Mouse (Mus musculus): ENCODE data around the gene Glb1l.

GRCm38 (mm10) chr1:75254625-75255013, 44.0 kb upstream of the Glb1l start:
- TF ChIP-seq HCFC1 (IDR thresholded peaks at IDR 0.05; ENCODE audit: low read depth, low read length) = no peak
- TF ChIP-seq CTCF (conservative IDR thresholded peaks at IDR 0.05 in 1 of 2, IDR thresholded peaks at IDR 0.05 in 1 of 2; ENCODE audit: low read depth in 2 of 2, low read length in 2 of 2) = no peak; a peak in 1 of 4 replicates
- no peak for TF ChIP-seq POLR2AphosphoS2 (IDR thresholded peaks at IDR 0.05; ENCODE audit: low read depth, low read length)
- no peak for TF ChIP-seq ZMIZ1 (IDR thresholded peaks at IDR 0.05; ENCODE audit: low read depth, low read length)
- TF ChIP-seq EP300 (IDR thresholded peaks at IDR 0.05; ENCODE audit: low read length) = no peak
- no peak for TF ChIP-seq POLR2A (IDR thresholded peaks at IDR 0.05; ENCODE audit: low read depth, low read length)
- TF ChIP-seq USF2 (conservative IDR thresholded peaks at IDR 0.05; ENCODE audit: low read depth, low read length) = no peak
- no peak for TF ChIP-seq PAX5 (IDR thresholded peaks at IDR 0.05; ENCODE audit: low read length)
- TF ChIP-seq USF1 (IDR thresholded peaks at IDR 0.05; ENCODE audit: low read depth, low read length) = no peak
- TF ChIP-seq NRF1 (IDR thresholded peaks at IDR 0.05; ENCODE audit: low read depth, low read length) = no peak
- TF ChIP-seq ZKSCAN1 (IDR thresholded peaks at IDR 0.05; ENCODE audit: borderline replicate concordance, low read depth, low read length) = no peak
- no peak for TF ChIP-seq ZNF384 (IDR thresholded peaks at IDR 0.05; ENCODE audit: low read depth, low read length)
- no peak for TF ChIP-seq MYC (IDR thresholded peaks at IDR 0.05; ENCODE audit: low read depth, low read length)
